Mouse (Mus musculus): ENCODE results near the gene Upk3bl. TPM values are rescaled to one million over a fixed set of nuclear protein-coding genes. Genes with fewer than 3 reads are reported as not detected.

The Upk3bl gene
- polyA plus RNA-seq, 1 experiment from 2014 or later, result not detected

DNA sequence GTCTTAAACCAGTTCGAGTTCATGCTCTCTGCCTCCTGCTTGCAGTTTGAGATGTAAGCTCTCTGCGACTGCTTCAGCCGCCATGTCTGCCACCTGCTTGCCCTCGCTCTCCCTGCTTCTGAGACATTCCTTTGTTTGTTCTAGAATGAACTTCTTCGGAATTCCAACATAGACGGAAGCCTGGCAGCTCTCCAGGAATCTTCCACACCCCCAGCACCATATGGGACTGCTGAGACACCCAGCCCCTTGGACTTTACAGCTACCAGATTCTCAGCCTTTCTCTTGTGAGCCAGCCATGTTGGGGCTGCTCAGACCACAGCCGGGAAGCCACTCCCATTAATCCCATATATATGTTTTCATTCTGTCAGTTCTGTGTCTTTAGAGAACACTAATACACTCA is 22.0 kb downstream of the Upk3bl start:
- H3K27me3 ChIP-seq (ENCODE audit: control insufficient read depth, insufficient read depth, low read depth, low read length), result no peaks in the 10 kb centered on the region
- H3K4me1 ChIP-seq (ENCODE audit: control insufficient read depth, insufficient read depth, low read length), result no peaks in the 10 kb centered on the region
- H3K4me3 ChIP-seq (ENCODE audit: low read depth, low read length), result no peak overlapping the region
- H3K9ac ChIP-seq (ENCODE audit: low read depth, low read length), result no peak overlapping the region
- no peak for ATAC-seq
- H3K36me3 ChIP-seq (ENCODE audit: control insufficient read depth, insufficient read depth, low read length), result no peaks in the 10 kb centered on the region
- H3K4me2 ChIP-seq (ENCODE audit: low read length), result no peak overlapping the region
- H3K9me3 ChIP-seq (replicated peaks; ENCODE audit: control insufficient read depth, low read length, poor library complexity, severe bottlenecking), result no peaks in the 10 kb centered on the region
- 56% methylated on average over 7 of the region's 7 CpGs for WGBS
- H3K27ac ChIP-seq (ENCODE audit: low read length), result no peak overlapping the region

DNA sequence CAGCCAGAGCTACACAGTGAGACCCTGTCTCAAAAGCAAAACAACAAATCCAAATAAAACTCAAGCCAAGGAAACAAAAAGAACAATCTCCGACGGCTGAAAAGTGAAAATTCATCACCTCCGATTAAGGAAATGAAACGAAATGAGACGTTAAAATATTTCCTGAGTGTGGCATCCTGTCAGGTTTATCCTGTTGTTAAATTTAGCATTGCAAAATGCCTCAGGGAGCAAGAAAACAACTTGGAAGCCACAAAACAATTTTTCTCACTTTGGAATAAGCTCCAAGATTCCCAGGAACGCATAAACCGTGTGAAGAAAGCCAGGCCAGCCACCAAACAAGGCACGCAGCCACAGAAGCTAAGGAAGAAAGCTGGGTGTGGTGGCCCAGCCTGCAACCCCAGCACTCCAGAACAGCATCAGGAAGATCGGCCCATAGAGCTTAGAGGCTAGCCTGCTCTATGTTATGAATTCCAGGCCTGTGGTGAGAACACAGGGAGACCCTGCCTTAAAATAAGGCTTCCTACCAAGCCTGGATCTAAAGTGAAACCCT is 22.8 kb downstream of the Upk3bl start:
- Histone ChIP-seq H3K36me3 (ENCODE audit: control insufficient read depth, insufficient read depth, low read length) (no peaks in the 10 kb centered on the region), H3K27me3 (ENCODE audit: control insufficient read depth, insufficient read depth, low read depth, low read length) (no peaks in the 10 kb centered on the region), H3K4me1 (ENCODE audit: control insufficient read depth, insufficient read depth, low read length) (no peaks in the 10 kb centered on the region), H3K4me3 (ENCODE audit: low read depth, low read length) (no peak overlapping the region), H3K27ac (ENCODE audit: low read length) (no peak overlapping the region), H3K4me2 (ENCODE audit: low read length) (no peak overlapping the region), H3K9ac (ENCODE audit: low read depth, low read length) (no peak overlapping the region), H3K9me3 (replicated peaks; ENCODE audit: control insufficient read depth, low read length, poor library complexity, severe bottlenecking) (no peaks in the 10 kb centered on the region)
- WGBS, result 89% methylated on average over 9 of the region's 9 CpGs
- no peak for ATAC-seq

DNA sequence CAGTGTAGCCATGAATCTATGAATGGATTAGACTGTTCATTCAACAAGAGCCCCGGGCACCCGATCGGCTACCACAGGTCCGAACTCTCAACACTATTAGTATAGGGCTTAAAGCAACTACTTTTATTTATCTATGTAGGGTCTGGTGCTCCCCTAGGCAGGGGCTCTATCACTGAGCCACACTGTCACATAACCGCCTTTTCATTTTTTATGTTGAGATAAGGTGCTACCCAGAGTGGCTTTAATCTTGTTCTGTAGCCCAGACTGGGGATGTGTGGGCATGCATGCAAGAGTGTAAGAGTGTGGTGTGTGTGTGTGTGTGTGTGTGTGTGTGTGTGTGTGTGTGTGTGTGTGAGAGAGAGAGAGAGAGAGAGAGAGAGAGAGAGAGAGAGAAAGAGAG is 23.8 kb downstream of the Upk3bl start:
- no peak overlapping the region for H3K27ac ChIP-seq (ENCODE audit: low read length)
- 93% methylated on average over 5 of the region's 5 CpGs for WGBS

DNA sequence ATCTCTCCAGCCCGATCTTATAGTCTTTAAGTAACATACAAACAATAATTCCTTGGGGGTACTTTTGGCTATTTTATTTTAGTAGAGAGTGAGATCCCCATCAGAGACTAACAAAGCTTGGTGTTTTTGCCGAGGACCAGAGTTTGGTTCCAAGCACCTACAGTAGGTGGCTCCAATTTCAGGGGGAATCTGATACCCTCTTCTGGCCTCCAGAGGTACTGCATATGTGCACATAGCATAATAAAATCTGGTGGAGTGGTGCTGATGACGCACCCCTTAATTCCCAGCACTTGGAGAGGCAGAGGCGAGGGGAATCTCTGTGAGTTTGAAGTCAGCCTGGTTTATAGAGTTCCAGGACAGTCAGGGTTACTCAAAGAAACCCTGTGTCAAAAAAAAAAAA is 28.1 kb downstream of the Upk3bl start:
- no peaks in the 10 kb centered on the region for H3K36me3 ChIP-seq (ENCODE audit: control insufficient read depth, insufficient read depth, low read length)
- no peaks in the 10 kb centered on the region for H3K9me3 ChIP-seq (replicated peaks; ENCODE audit: control insufficient read depth, low read length, poor library complexity, severe bottlenecking)
- no peak for ATAC-seq
- H3K4me1 ChIP-seq (ENCODE audit: control insufficient read depth, insufficient read depth, low read length), result peaks cover 20% of the 10 kb centered on the region
- H3K9ac ChIP-seq (ENCODE audit: low read depth, low read length), result no peak overlapping the region
- 76% methylated on average over 4 of the region's 4 CpGs for WGBS
- H3K4me2 ChIP-seq (ENCODE audit: low read length), result no peak overlapping the region
- no peaks in the 10 kb centered on the region for H3K27me3 ChIP-seq (ENCODE audit: control insufficient read depth, insufficient read depth, low read depth, low read length)
- no peak overlapping the region for H3K27ac ChIP-seq (ENCODE audit: low read length)
- H3K4me3 ChIP-seq (ENCODE audit: low read depth, low read length), result no peak overlapping the region

More for the DNA sequence above, 23.8 kb downstream of the Upk3bl start:
- H3K4me1 ChIP-seq (ENCODE audit: control insufficient read depth, insufficient read depth, low read length), result no peaks in the 10 kb centered on the region; the same call in 1 of the 2 replicates
- ATAC-seq, result no peak
- no peak overlapping the region for H3K4me3 ChIP-seq (ENCODE audit: low read depth, low read length)
- no peaks in the 10 kb centered on the region for H3K27me3 ChIP-seq (ENCODE audit: control insufficient read depth, insufficient read depth, low read depth, low read length)
- no peaks in the 10 kb centered on the region for H3K36me3 ChIP-seq (ENCODE audit: control insufficient read depth, insufficient read depth, low read length)
- no peak overlapping the region for H3K9ac ChIP-seq (ENCODE audit: low read depth, low read length)
- no peak overlapping the region for H3K4me2 ChIP-seq (ENCODE audit: low read length)
- H3K9me3 ChIP-seq (replicated peaks; ENCODE audit: control insufficient read depth, low read length, poor library complexity, severe bottlenecking), result no peaks in the 10 kb centered on the region

DNA sequence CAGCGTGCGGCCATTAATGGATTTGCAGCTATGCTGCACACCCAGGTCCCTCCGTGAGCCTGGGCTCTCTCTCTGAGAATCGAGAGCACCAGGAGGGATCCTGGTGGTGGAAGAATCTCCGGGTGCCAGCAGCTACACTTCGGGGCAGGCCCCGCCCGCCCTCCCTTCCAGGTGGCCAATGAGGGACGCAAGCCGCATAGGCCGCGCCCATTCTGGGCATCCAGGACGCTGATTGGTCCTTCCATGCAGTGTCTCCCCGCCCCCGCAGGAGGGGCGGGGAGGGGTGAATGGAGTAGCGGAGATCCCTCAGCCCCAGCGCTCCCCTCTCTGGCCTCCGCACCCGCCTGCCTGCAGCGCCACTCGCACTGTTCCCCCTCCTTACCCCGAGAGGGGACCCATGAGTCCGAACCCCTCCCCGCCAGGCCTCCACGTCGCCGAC is 29.4 kb downstream of the Upk3bl start, which contains the start of gene Rasa4:
Gene Rasa4, plus strand, starts transcription at position 248 of the 439 bp plus-strand sequence.
- no peaks in the 10 kb centered on the region for H3K27me3 ChIP-seq (ENCODE audit: control insufficient read depth, insufficient read depth, low read depth, low read length)
- H3K9me3 ChIP-seq (replicated peaks; ENCODE audit: control insufficient read depth, low read length, poor library complexity, severe bottlenecking), result no peaks in the 10 kb centered on the region
- peak within 1 kb of the TSS; percentile 66 for H3K9ac ChIP-seq (ENCODE audit: low read depth, low read length)
- WGBS, result 0% methylated on average over 24 of the region's 28 CpGs
- H3K4me1 ChIP-seq (ENCODE audit: control insufficient read depth, insufficient read depth, low read length), result peaks cover 20% of the 10 kb centered on the region
- peak within 1 kb of the TSS; percentile 44 for H3K27ac ChIP-seq (ENCODE audit: low read length)
- ATAC-seq, result peak; percentile 95
- no peaks in the 10 kb centered on the region for H3K36me3 ChIP-seq (ENCODE audit: control insufficient read depth, insufficient read depth, low read length)
- H3K4me3 ChIP-seq (ENCODE audit: low read depth, low read length), result peak within 1 kb of the TSS; percentile 56
- peak within 1 kb of the TSS; percentile 69 for H3K4me2 ChIP-seq (ENCODE audit: low read length)

DNA sequence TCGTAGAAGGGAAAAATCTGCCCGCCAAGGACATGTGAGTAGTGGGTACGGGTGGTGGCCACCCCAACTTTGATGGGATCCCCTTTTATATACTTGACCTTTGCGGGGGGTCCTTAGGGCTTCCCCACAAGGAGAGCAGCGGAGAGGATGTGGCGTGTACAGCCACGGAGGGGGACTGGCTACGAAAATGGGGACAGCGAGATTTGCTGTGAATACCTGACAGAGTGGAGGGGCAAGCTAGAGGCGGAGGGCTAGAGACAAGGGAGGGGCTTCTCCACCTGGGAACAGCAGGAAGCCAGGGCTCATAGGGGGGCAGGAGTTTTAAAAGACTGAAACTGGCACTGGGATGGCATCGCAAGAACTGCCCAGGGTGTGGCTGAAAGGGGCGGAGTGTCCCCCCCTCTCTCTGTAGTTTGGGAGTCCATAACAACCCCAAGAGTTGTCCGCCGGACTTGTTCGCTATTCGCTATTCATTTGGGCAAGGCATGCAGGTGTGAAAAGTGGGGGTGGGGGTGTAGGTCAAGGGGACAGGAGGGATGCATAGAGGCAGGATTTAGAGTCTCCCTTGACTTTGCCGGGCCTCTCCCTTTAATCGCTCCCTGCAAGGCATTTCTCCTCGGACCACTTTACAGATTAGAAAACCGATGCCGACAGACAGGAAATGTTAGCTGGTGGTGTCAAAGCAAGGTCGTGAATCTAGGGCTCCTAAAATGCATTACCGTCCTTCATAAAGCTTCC is 30.0 kb downstream of the Upk3bl start:
- H3K9ac ChIP-seq (ENCODE audit: low read depth, low read length), result peak overlapping the region; percentile 66
- H3K27ac ChIP-seq (ENCODE audit: low read length), result peak overlapping the region; percentile 44
- 1% methylated on average over 23 of the region's 23 CpGs for WGBS
- H3K27me3 ChIP-seq (ENCODE audit: control insufficient read depth, insufficient read depth, low read depth, low read length), result no peaks in the 10 kb centered on the region
- ATAC-seq, result peak; percentile 66
- peaks cover 20% of the 10 kb centered on the region for H3K4me1 ChIP-seq (ENCODE audit: control insufficient read depth, insufficient read depth, low read length)
- H3K9me3 ChIP-seq (replicated peaks; ENCODE audit: control insufficient read depth, low read length, poor library complexity, severe bottlenecking), result no peaks in the 10 kb centered on the region
- H3K4me3 ChIP-seq (ENCODE audit: low read depth, low read length), result peak overlapping the region; percentile 56
- peak overlapping the region; percentile 69 for H3K4me2 ChIP-seq (ENCODE audit: low read length)
- H3K36me3 ChIP-seq (ENCODE audit: control insufficient read depth, insufficient read depth, low read length), result no peaks in the 10 kb centered on the region

DNA sequence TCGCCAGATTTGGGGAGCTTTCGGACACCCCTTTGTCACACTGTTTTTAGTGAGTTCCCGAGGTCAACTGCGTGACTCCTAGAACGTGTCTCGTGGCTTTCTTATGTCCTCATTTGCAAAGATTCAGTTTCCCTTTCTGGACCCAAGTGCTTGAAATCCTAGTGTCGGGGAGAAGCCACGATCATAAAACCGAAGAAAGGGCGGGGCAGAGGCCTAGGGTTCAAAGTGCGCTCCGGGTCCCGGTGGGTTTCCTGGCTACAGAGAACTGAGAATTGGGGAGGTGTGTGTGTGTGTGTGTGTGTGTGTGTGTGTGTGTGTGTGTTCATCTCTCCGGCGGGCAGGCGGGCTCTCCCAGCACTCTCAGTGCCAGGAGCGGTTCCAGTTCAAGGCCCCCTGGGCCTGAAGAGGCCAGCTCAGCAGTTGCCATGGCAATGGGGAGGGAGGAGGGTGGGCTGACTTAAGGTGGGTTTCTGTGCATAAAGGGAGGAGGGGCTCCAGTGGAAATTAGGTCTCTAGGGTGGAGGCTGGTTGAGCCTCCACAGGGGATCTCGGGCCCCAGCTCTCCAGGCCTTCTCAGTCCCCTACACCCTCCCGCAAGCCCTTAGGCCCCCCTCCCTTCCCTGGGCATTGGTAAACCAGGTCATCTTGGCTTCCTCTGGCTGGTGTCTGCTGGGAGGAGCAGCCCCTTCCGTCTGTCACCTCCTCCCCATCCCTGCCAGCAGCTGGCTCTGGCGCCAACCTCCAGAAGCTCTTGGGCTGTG is 30.8 kb downstream of the Upk3bl start:
- ATAC-seq, result peak; percentile 41
- 6% methylated on average over 17 of the region's 21 CpGs for WGBS
- H3K27ac ChIP-seq (ENCODE audit: low read length), result peak overlapping the region; percentile 69

DNA sequence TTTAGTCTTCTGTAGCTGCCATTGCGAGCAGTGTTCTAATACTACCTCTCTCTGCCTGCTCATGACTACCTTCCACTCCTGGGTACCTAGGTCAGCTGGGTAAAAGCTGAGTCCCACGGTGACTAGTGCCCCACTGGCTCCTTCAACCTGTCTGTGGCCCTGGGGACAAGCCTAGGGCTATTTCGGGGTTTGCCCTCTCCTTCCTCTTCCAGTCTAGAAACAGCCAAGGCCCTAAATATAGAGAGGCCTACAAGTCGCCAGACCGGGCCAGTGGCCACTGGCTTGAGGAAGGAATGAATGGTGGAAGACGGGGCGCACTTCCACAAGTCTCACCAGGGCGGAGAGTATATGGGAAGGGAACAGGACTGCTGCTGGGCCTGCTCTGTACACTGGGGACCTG is 32.0 kb downstream of the Upk3bl start:
- no peak for ATAC-seq
- Histone ChIP-seq H3K36me3 (ENCODE audit: control insufficient read depth, insufficient read depth, low read length) (no peaks in the 10 kb centered on the region), H3K27ac (ENCODE audit: low read length) (no peak overlapping the region), H3K9me3 (replicated peaks; ENCODE audit: control insufficient read depth, low read length, poor library complexity, severe bottlenecking) (no peaks in the 10 kb centered on the region), H3K27me3 (ENCODE audit: control insufficient read depth, insufficient read depth, low read depth, low read length) (no peaks in the 10 kb centered on the region), H3K4me2 (ENCODE audit: low read length) (no peak overlapping the region), H3K9ac (ENCODE audit: low read depth, low read length) (no peak overlapping the region), H3K4me1 (ENCODE audit: control insufficient read depth, insufficient read depth, low read length) (peaks cover 20% of the 10 kb centered on the region), H3K4me3 (ENCODE audit: low read depth, low read length) (no peak overlapping the region)
- 95% methylated on average over 8 of the region's 8 CpGs for WGBS

More for the DNA sequence above, 30.8 kb downstream of the Upk3bl start:
- Histone ChIP-seq H3K9me3 (replicated peaks; ENCODE audit: control insufficient read depth, low read length, poor library complexity, severe bottlenecking) (no peaks in the 10 kb centered on the region), H3K27me3 (ENCODE audit: control insufficient read depth, insufficient read depth, low read depth, low read length) (no peaks in the 10 kb centered on the region), H3K4me3 (ENCODE audit: low read depth, low read length) (peak overlapping the region; percentile 56), H3K36me3 (ENCODE audit: control insufficient read depth, insufficient read depth, low read length) (no peaks in the 10 kb centered on the region), H3K4me1 (ENCODE audit: control insufficient read depth, insufficient read depth, low read length) (peaks cover 20% of the 10 kb centered on the region), H3K9ac (ENCODE audit: low read depth, low read length) (peak overlapping the region; percentile 66), H3K4me2 (ENCODE audit: low read length) (peak overlapping the region; percentile 69)
